In genomic region chr14:24014391-24014790, GRCm38 (mm10) we compare ENCODE assay signal across 13 mouse cellular contexts. TPM values are rescaled to one million over a fixed set of nuclear protein-coding genes. Genes with fewer than 3 reads are reported as not detected.
DNase-seq lines count a peak whose midpoint lies in the region; ATAC-seq lines count a peak whose summit lies in the region.
"Had no signal": no experiment of that assay in that cellular context is flagged by ENCODE, and none has a peak within 500 bp of the region (broad histone marks: within the 10 kb centered on the region; RNA-seq: fewer than 3 reads in every experiment).

Gene Kcnma1 (minus strand): TSS chr14:24014491.

- H3K4me2 ChIP-seq in midbrain, embryonic 14.5 days (ENCODE audit: low read length) = no peak within 1 kb of the TSS
- no peak within 1 kb of the TSS for H3K4me2 ChIP-seq in midbrain, embryonic 11.5 days
- H3K4me2 ChIP-seq in stomach, embryonic 14.5 days (replicated peaks; ENCODE audit: low read depth, low read length) = no peak within 1 kb of the TSS
- H3K4me2 ChIP-seq: embryonic facial prominence, embryonic 15.5 days had no signal

- no peak within 1 kb of the TSS for H3K4me3 ChIP-seq in midbrain, embryonic 14.5 days (replicated peaks; ENCODE audit: low read depth, low read length)
- H3K4me3 ChIP-seq in midbrain, embryonic 11.5 days (ENCODE audit: low read depth, low read length) = no peak within 1 kb of the TSS
- no peak within 1 kb of the TSS for H3K4me3 ChIP-seq in stomach, embryonic 14.5 days (ENCODE audit: low read depth, low read length)
- H3K4me3 ChIP-seq: embryonic facial prominence, embryonic 15.5 days had no signal

- no peaks in the 10 kb centered on the region for H3K36me3 ChIP-seq in midbrain, embryonic 14.5 days (ENCODE audit: control insufficient read depth, insufficient read depth, low read length)
- H3K36me3 ChIP-seq in midbrain, embryonic 11.5 days (ENCODE audit: control insufficient read depth, insufficient read depth, low read length) = no peaks in the 10 kb centered on the region
- H3K36me3 ChIP-seq in stomach, embryonic 14.5 days (ENCODE audit: control insufficient read depth, insufficient read depth, low read length) = no peaks in the 10 kb centered on the region
- H3K36me3 ChIP-seq: embryonic facial prominence, embryonic 15.5 days had no signal

- H3K27ac ChIP-seq in midbrain, embryonic 14.5 days (replicated peaks; ENCODE audit: low read depth, low read length) = no peak within 1 kb of the TSS
- no peak within 1 kb of the TSS for H3K27ac ChIP-seq in midbrain, embryonic 11.5 days (ENCODE audit: low read depth, low read length)
- no peak within 1 kb of the TSS for H3K27ac ChIP-seq in stomach, embryonic 14.5 days (ENCODE audit: low read length)
- H3K27ac ChIP-seq: embryonic facial prominence, embryonic 15.5 days; kidney, postnatal 0 days; liver, embryonic 14.5 days had no signal

- no peaks in the 10 kb centered on the region for H3K9me3 ChIP-seq in midbrain, embryonic 14.5 days (ENCODE audit: control insufficient read depth, low read length)
- no peaks in the 10 kb centered on the region for H3K9me3 ChIP-seq in midbrain, embryonic 11.5 days (ENCODE audit: control insufficient read depth, low read length)
- H3K9me3 ChIP-seq in stomach, embryonic 14.5 days (ENCODE audit: control insufficient read depth, low read depth, low read length) = no peaks in the 10 kb centered on the region
- H3K9me3 ChIP-seq: embryonic facial prominence, embryonic 15.5 days had no signal

- 59% methylated on average over 3 of the region's 3 CpGs for WGBS in midbrain, embryonic 14.5 days
- 61% methylated on average over 3 of the region's 3 CpGs for WGBS in midbrain, embryonic 11.5 days
- 54% methylated on average over 3 of the region's 3 CpGs for WGBS in stomach, embryonic 14.5 days

- no peak for DNase-seq in midbrain, embryonic 14.5 days
- no peak for DNase-seq in midbrain, embryonic 11.5 days (ENCODE audit: low spot score, missing footprints)
- DNase-seq in gastrocnemius, adult 18-20 months (ENCODE audit: low spot score) = no peak
- no peak for DNase-seq in layer of hippocampus, postnatal 10 days (ENCODE audit: low spot score in 2 of 2)
- DNase-seq in kidney, postnatal 36 days = no peak
- DNase-seq in kidney, postnatal 10 days = no peak
- DNase-seq: cerebellum, postnatal 14 days; thymus, postnatal 14 days had no signal

- ATAC-seq in midbrain, embryonic 14.5 days (ENCODE audit: low FRiP score, low TSS enrichment) = no peak
- ATAC-seq in midbrain, embryonic 11.5 days (ENCODE audit: low FRiP score) = no peak
- no peak for ATAC-seq in stomach, embryonic 14.5 days (ENCODE audit: insufficient number of reproducible peaks, insufficient read depth, low FRiP score, low read depth)

- H3K4me1 ChIP-seq in midbrain, embryonic 14.5 days (ENCODE audit: control insufficient read depth, insufficient read depth, low read length) = no peaks in the 10 kb centered on the region
- H3K4me1 ChIP-seq in midbrain, embryonic 11.5 days (ENCODE audit: control insufficient read depth, insufficient read depth, low read length) = no peaks in the 10 kb centered on the region
- no peaks in the 10 kb centered on the region for H3K4me1 ChIP-seq in stomach, embryonic 14.5 days (ENCODE audit: control insufficient read depth, insufficient read depth, low read length)
- H3K4me1 ChIP-seq: embryonic facial prominence, embryonic 15.5 days had no signal

- no peaks in the 10 kb centered on the region for H3K27me3 ChIP-seq in midbrain, embryonic 14.5 days (ENCODE audit: control insufficient read depth, insufficient read depth, low read length)
- no peaks in the 10 kb centered on the region for H3K27me3 ChIP-seq in midbrain, embryonic 11.5 days (ENCODE audit: control insufficient read depth, insufficient read depth, low read length)
- no peaks in the 10 kb centered on the region for H3K27me3 ChIP-seq in stomach, embryonic 14.5 days (ENCODE audit: control insufficient read depth, insufficient read depth, low read length)
- H3K27me3 ChIP-seq: embryonic facial prominence, embryonic 15.5 days had no signal

- no peak within 1 kb of the TSS for H3K9ac ChIP-seq in midbrain, embryonic 14.5 days (replicated peaks; ENCODE audit: low read length)
- no peak within 1 kb of the TSS for H3K9ac ChIP-seq in midbrain, embryonic 11.5 days (ENCODE audit: low read length)
- no peak within 1 kb of the TSS for H3K9ac ChIP-seq in stomach, embryonic 14.5 days (replicated peaks; ENCODE audit: low read depth, low read length)
- H3K9ac ChIP-seq: embryonic facial prominence, embryonic 15.5 days; liver, embryonic 14.5 days had no signal

RNA-seq across cellular contexts. Expression of gene Kcnma1, which starts in this region (rescaled TPM):
- polyA plus RNA-seq in midbrain, embryonic 14.5 days (2014; fragmentation: Nextera tagmentation; extraction: Ambion mirVana) = 17.8 and 18.3 TPM in 2 replicates
- 1.1 and 1.3 TPM in 2 replicates for polyA plus RNA-seq in midbrain, embryonic 11.5 days (2014; fragmentation: Nextera tagmentation; extraction: Ambion mirVana)
- total RNA-seq in gastrocnemius, adult 18-20 months (2021) = 10 to 100 TPM; 44.2 to 58.9 TPM
- total RNA-seq in layer of hippocampus, postnatal 10 days (2021) = 100 to 1,000 TPM; 119 to 120 TPM
- polyA plus RNA-seq in stomach, embryonic 14.5 days (2014; fragmentation: Nextera tagmentation; extraction: Ambion mirVana) = 14.4 and 17.8 TPM in 2 replicates
- total RNA-seq: megakaryocyte-erythroid progenitor cell, adult 5-6 weeks had no signal
